Mouse (Mus musculus): ENCODE data around the gene Eaf1. TPM values are rescaled to one million over a fixed set of nuclear protein-coding genes. Genes with fewer than 3 reads are reported as not detected.
"Not testable (repeated sequence)": the region's sequence is repeated elsewhere in the genome, so short reads cannot be mapped to it uniquely, and the experiment has no call there.

Eaf1 gene
- 11.0 and 12.5 TPM in 2 replicates for polyA plus RNA-seq (2015; fragmentation: Nextera tagmentation; extraction: Ambion mirVana)

GRCm38 (mm10) chr14:31494349-31494974 is at the start of gene Eaf1:
TSS of gene Eaf1 (plus strand) at chr14:31494399.
- Histone ChIP-seq H3K36me3 (peaks cover 36% of the 10 kb centered on the region), H3K27ac (replicated peaks) (peak within 1 kb of the TSS; percentile 85), H3K4me3 (peak within 1 kb of the TSS; percentile 67), H3K27me3 (no peaks in the 10 kb centered on the region), H3K4me1 (replicated peaks) (peaks cover 41% of the 10 kb centered on the region), H3K9me3 (no peaks in the 10 kb centered on the region), H3K4me2 (peak within 1 kb of the TSS; percentile 95), H3K9ac (peak within 1 kb of the TSS; percentile 85)
- WGBS: 2% methylated on average over 37 of the region's 37 CpGs
- peak; percentile 72; the same call in 1 of the 2 replicates for ATAC-seq (ENCODE audit: low read depth)

GRCm38 (mm10) chr14:31448994-31449393 is 45.2 kb upstream of the Eaf1 start:
- 75% methylated on average over 5 of the region's 5 CpGs for WGBS
- H3K27ac ChIP-seq (replicated peaks): no peak overlapping the region
- H3K9me3 ChIP-seq: no peaks in the 10 kb centered on the region

GRCm38 (mm10) chr14:31453946-31454345 is 40.3 kb upstream of the Eaf1 start:
- H3K9ac ChIP-seq; H3K9me3 ChIP-seq; H3K4me2 ChIP-seq; H3K36me3 ChIP-seq; H3K27me3 ChIP-seq; ATAC-seq (ENCODE audit: low read depth); H3K4me3 ChIP-seq; H3K27ac ChIP-seq (replicated peaks); H3K4me1 ChIP-seq (replicated peaks): not testable (repeated sequence)
- WGBS: 66% methylated on average over 12 of the region's 12 CpGs

More at GRCm38 (mm10) chr14:31448994-31449393, 45.2 kb upstream of the Eaf1 start:
- Histone ChIP-seq H3K4me2 (no peak overlapping the region), H3K4me1 (replicated peaks) (no peaks in the 10 kb centered on the region), H3K36me3 (no peaks in the 10 kb centered on the region), H3K9ac (no peak overlapping the region), H3K27me3 (no peaks in the 10 kb centered on the region), H3K4me3 (no peak overlapping the region)
- ATAC-seq (ENCODE audit: low read depth): no peak

GRCm38 (mm10) chr14:31454849-31455566 is 39.2 kb upstream of the Eaf1 start:
- 85% methylated on average over 8 of the region's 8 CpGs for WGBS
- no peak for ATAC-seq (ENCODE audit: low read depth)
- H3K27me3 ChIP-seq: no peaks in the 10 kb centered on the region
- no peak overlapping the region for H3K4me3 ChIP-seq
- H3K36me3 ChIP-seq: no peaks in the 10 kb centered on the region
- no peak overlapping the region for H3K27ac ChIP-seq (replicated peaks)
- no peak overlapping the region for H3K9ac ChIP-seq
- no peaks in the 10 kb centered on the region for H3K9me3 ChIP-seq
- no peak overlapping the region for H3K4me2 ChIP-seq
- H3K4me1 ChIP-seq (replicated peaks): no peaks in the 10 kb centered on the region

- no peak for ATAC-seq (ENCODE audit: low read depth)
- Histone ChIP-seq H3K4me1 (replicated peaks) (no peaks in the 10 kb centered on the region), H3K4me3 (no peak overlapping the region), H3K27me3 (no peaks in the 10 kb centered on the region), H3K9ac (no peak overlapping the region), H3K27ac (replicated peaks) (no peak overlapping the region), H3K36me3 (no peaks in the 10 kb centered on the region), H3K4me2 (no peak overlapping the region), H3K9me3 (no peaks in the 10 kb centered on the region)
- 91% methylated on average over 6 of the region's 6 CpGs for WGBS
Measured at GRCm38 (mm10) chr14:31456064-31456721, 38.0 kb upstream of the Eaf1 start.

- Histone ChIP-seq H3K27me3 (no peaks in the 10 kb centered on the region), H3K4me2 (no peak overlapping the region), H3K4me1 (replicated peaks) (no peaks in the 10 kb centered on the region), H3K36me3 (no peaks in the 10 kb centered on the region), H3K4me3 (no peak overlapping the region), H3K27ac (replicated peaks) (no peak overlapping the region), H3K9ac (no peak overlapping the region), H3K9me3 (no peaks in the 10 kb centered on the region)
- WGBS: 85% methylated on average over 12 of the region's 12 CpGs
- no peak for ATAC-seq (ENCODE audit: low read depth)
Measured at GRCm38 (mm10) chr14:31458006-31458405, 36.2 kb upstream of the Eaf1 start.

- not testable (repeated sequence) for H3K27ac ChIP-seq (replicated peaks); H3K4me3 ChIP-seq; ATAC-seq (ENCODE audit: low read depth); H3K27me3 ChIP-seq; H3K9ac ChIP-seq; H3K36me3 ChIP-seq; H3K4me1 ChIP-seq (replicated peaks); H3K9me3 ChIP-seq; H3K4me2 ChIP-seq
- WGBS: 72% methylated on average over 5 of the region's 5 CpGs
Measured at GRCm38 (mm10) chr14:31462226-31462625, 32.0 kb upstream of the Eaf1 start.

GRCm38 (mm10) chr14:31462886-31463285 is 31.3 kb upstream of the Eaf1 start:
- no peaks in the 10 kb centered on the region for H3K4me1 ChIP-seq (replicated peaks)
- H3K27ac ChIP-seq (replicated peaks): no peak overlapping the region

GRCm38 (mm10) chr14:31464176-31464575 is 30.0 kb upstream of the Eaf1 start:
- no peaks in the 10 kb centered on the region for H3K27me3 ChIP-seq
- H3K4me3 ChIP-seq: no peak overlapping the region
- ATAC-seq (ENCODE audit: low read depth): no peak
- H3K9ac ChIP-seq: no peak overlapping the region
- 54% methylated on average over 8 of the region's 8 CpGs for WGBS
- H3K36me3 ChIP-seq: no peaks in the 10 kb centered on the region
- no peak overlapping the region for H3K4me2 ChIP-seq
- no peaks in the 10 kb centered on the region for H3K4me1 ChIP-seq (replicated peaks)
- H3K9me3 ChIP-seq: no peaks in the 10 kb centered on the region
- H3K27ac ChIP-seq (replicated peaks): no peak overlapping the region

More at GRCm38 (mm10) chr14:31462886-31463285, 31.3 kb upstream of the Eaf1 start:
- Histone ChIP-seq H3K9me3 (no peaks in the 10 kb centered on the region), H3K36me3 (no peaks in the 10 kb centered on the region), H3K4me2 (no peak overlapping the region), H3K27me3 (no peaks in the 10 kb centered on the region), H3K4me3 (no peak overlapping the region), H3K9ac (no peak overlapping the region)
- no peak for ATAC-seq (ENCODE audit: low read depth)
- WGBS: 88% methylated on average over 6 of the region's 6 CpGs

GRCm38 (mm10) chr14:31469711-31470110 is 24.5 kb upstream of the Eaf1 start:
- Histone ChIP-seq H3K9me3 (no peaks in the 10 kb centered on the region), H3K27ac (replicated peaks) (no peak overlapping the region), H3K27me3 (no peaks in the 10 kb centered on the region), H3K36me3 (no peaks in the 10 kb centered on the region), H3K9ac (no peak overlapping the region), H3K4me3 (no peak overlapping the region), H3K4me2 (no peak overlapping the region), H3K4me1 (replicated peaks) (no peaks in the 10 kb centered on the region)
- no peak for ATAC-seq (ENCODE audit: low read depth)
- 56% methylated on average over 4 of the region's 4 CpGs for WGBS

- Histone ChIP-seq H3K4me2 (no peak overlapping the region), H3K27me3 (no peaks in the 10 kb centered on the region), H3K4me3 (no peak overlapping the region), H3K9ac (no peak overlapping the region), H3K27ac (replicated peaks) (no peak overlapping the region), H3K4me1 (replicated peaks) (no peaks in the 10 kb centered on the region), H3K9me3 (no peaks in the 10 kb centered on the region), H3K36me3 (no peaks in the 10 kb centered on the region)
- 7% methylated on average over 5 of the region's 5 CpGs for WGBS
- no peak for ATAC-seq (ENCODE audit: low read depth)
Measured at GRCm38 (mm10) chr14:31472451-31473061, 21.6 kb upstream of the Eaf1 start.

GRCm38 (mm10) chr14:31473297-31473696 is 20.9 kb upstream of the Eaf1 start:
- H3K9me3 ChIP-seq: no peaks in the 10 kb centered on the region
- H3K27ac ChIP-seq (replicated peaks): no peak overlapping the region
- 87% methylated on average over 2 of the region's 2 CpGs for WGBS
- H3K4me2 ChIP-seq: no peak overlapping the region
- H3K36me3 ChIP-seq: peaks cover 6% of the 10 kb centered on the region
- ATAC-seq (ENCODE audit: low read depth): no peak
- H3K4me3 ChIP-seq: no peak overlapping the region
- no peaks in the 10 kb centered on the region for H3K27me3 ChIP-seq
- no peaks in the 10 kb centered on the region for H3K4me1 ChIP-seq (replicated peaks)
- H3K9ac ChIP-seq: no peak overlapping the region
